Mouse (Mus musculus) ES-E14 (cell line): ENCODE measurements around the gene Wnt3a. TPM values are rescaled to one million over a fixed set of nuclear protein-coding genes. Genes with fewer than 3 reads are reported as not detected.
"Not testable (repeated sequence)": the region's sequence is repeated elsewhere in the genome, so short reads cannot be mapped to it uniquely, and the experiment has no call there.

ENCODE experiments used
- DNase-seq: peaks from one replicate; pipeline ENCODE4 v3.0.0-alpha.2; 2013; ENCODE audit warnings: low read depth, low spot score
- H3K27ac ChIP-seq: 2 replicates; pipeline ENCODE4 v1.5.1; 2012; ENCODE audit warnings: low read depth, mild to moderate bottlenecking, low read length, moderate library complexity, mixed read lengths; ENCODE audit not compliant: poor library complexity, insufficient read depth, severe bottlenecking
- H3K36me3 ChIP-seq: 2 replicates; pipeline ENCODE4 v1.6.1; 2012; ENCODE audit warnings: mild to moderate bottlenecking, low read length, moderate library complexity, mixed read lengths; ENCODE audit not compliant: control insufficient read depth, poor library complexity, insufficient read depth, severe bottlenecking
- H3K4me1 ChIP-seq, 2 experiments: fragments of 150-350 bp in 1 of 2; sonication (generic) in 1 of 2; 2 replicates each; pipeline ENCODE4 v1.6.1; 2012; ENCODE audit warnings: low read length in 2 of 2, mild to moderate bottlenecking in 1 of 2, mixed read lengths in 1 of 2; ENCODE audit not compliant: control insufficient read depth in 2 of 2, insufficient read depth in 2 of 2, poor library complexity in 1 of 2
- H3K4me3 ChIP-seq, 2 experiments: fragments of 150-350 bp in 1 of 2; sonication (generic) in 1 of 2; 2 replicates each; pipeline ENCODE4 v1.5.1; 2012; ENCODE audit warnings: low read length in 2 of 2, low read depth in 1 of 2, mild to moderate bottlenecking in 1 of 2, mixed read lengths in 1 of 2; ENCODE audit not compliant: insufficient read depth in 1 of 2, poor library complexity in 1 of 2, severe bottlenecking in 1 of 2
- H3K9ac ChIP-seq: 2 replicates; pipeline ENCODE4 v1.6.1; 2012; ENCODE audit warnings: low read depth, mild to moderate bottlenecking, low read length, mixed read lengths; ENCODE audit not compliant: poor library complexity, insufficient read depth, severe bottlenecking
- H3K9me3 ChIP-seq: fragments of 150-350 bp; sonication (generic); 2 replicates; pipeline ENCODE4 v1.6.1; 2012; ENCODE audit warnings: low read depth, mild to moderate bottlenecking, low read length; ENCODE audit not compliant: control insufficient read depth, insufficient read depth
- CHD2 ChIP-seq: IDR thresholded peaks from 2 replicates; pipeline ENCODE4 v1.6.1; 2014; ENCODE audit warnings: mild to moderate bottlenecking, low read depth, low read length, inconsistent platforms
- HCFC1 ChIP-seq: IDR thresholded peaks from 2 replicates; pipeline ENCODE4 v1.6.1; 2012; ENCODE audit warnings: low read length, inconsistent platforms, borderline replicate concordance; ENCODE audit not compliant: insufficient read depth
- MAFK ChIP-seq: IDR thresholded peaks from 2 replicates; pipeline ENCODE4 v1.6.1; 2014; ENCODE audit warnings: mild to moderate bottlenecking, low read depth, low read length, inconsistent platforms; ENCODE audit not compliant: insufficient read depth
- ZC3H11A ChIP-seq: IDR thresholded peaks from 2 replicates; pipeline ENCODE4 v1.6.1; 2012; ENCODE audit warnings: low read depth, mild to moderate bottlenecking, inconsistent platforms, low read length, borderline replicate concordance
- ZNF384 ChIP-seq: IDR thresholded peaks from 2 replicates; pipeline ENCODE4 v1.6.1; 2012; ENCODE audit warnings: low read depth, low read length, inconsistent platforms
- in situ Hi-C, 2 experiments: fragments of 600-800 bp; cut with MboI; formaldehyde crosslinking; loops; one replicate each; pipeline ENCODE4 v1.15.1; 2025; ENCODE audit warnings: low sequenced_read_pairs in 2 of 2, inconsistent platforms in 1 of 2; ENCODE audit not compliant: unreplicated experiment in 2 of 2
- total RNA-seq: library from RNA; depleted of rRNA; stranded (reverse); fragments of 300-350 nt; gene quantifications from 2 replicates; pipeline ENCODE4 v1.2.3, GENCODE M21; 2012

The Wnt3a gene
- total RNA-seq, 1 experiment = 0.85 TPM

GRCm38 (mm10) chr11:59302700-59303569 lies 12.4 kb upstream of the Wnt3a start:
- TF ChIP-seq ZNF384 (peak; percentile 69), ZC3H11A (peak; percentile 36; the same call in 1 of the 2 replicates), HCFC1 (no peak), MAFK (no peak)
- Histone ChIP-seq H3K36me3 (no peaks in the 10 kb centered on the region), H3K27ac (no peak overlapping the region), H3K9ac (no peak overlapping the region), H3K4me3 (no peak overlapping the region), H3K4me1 (peaks cover 0 to 2% of the 10 kb centered on the region in 2 experiments; a peak in 1 of 4 replicates), H3K9me3 (no peaks in the 10 kb centered on the region)
- in situ Hi-C loops = loop anchor here (5.0 kb wide), 1 partner anchor 179 kb away; no protein-coding TSS in a partner anchor
- DNase-seq = peak; percentile 85

GRCm38 (mm10) chr11:59301053-59301452 lies 10.5 kb upstream of the Wnt3a start:
- not testable (repeated sequence) for H3K27ac ChIP-seq, H3K9ac ChIP-seq, DNase-seq, H3K9me3 ChIP-seq, H3K36me3 ChIP-seq, H3K4me3 ChIP-seq, H3K4me1 ChIP-seq
- in situ Hi-C loops = loop anchor here (5.0 kb wide), 1 partner anchor 181 kb away; no protein-coding TSS in a partner anchor

DNA sequence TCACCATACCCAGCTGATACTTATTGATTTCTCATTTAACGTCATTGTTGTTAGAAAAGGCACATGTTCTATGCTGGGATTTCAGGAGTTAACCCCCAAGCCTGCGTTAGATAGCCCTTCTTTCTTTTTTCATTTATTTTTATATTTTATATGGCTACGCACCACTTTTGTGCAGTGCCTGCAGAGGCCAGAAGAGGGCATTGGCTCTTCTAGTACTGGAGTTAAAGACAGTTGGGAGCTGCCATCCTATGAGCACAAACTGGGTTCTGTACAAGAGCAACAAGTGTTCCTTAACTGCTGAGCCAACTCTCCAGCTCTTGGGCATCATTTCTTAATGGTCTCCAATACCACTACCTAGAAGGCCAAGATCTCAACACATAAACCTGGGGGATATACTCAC lies 9.6 kb upstream of the Wnt3a start:
- no peaks in the 10 kb centered on the region for H3K36me3 ChIP-seq
- H3K27ac ChIP-seq = no peak overlapping the region
- no peak overlapping the region for H3K4me3 ChIP-seq
- no peak overlapping the region for H3K9ac ChIP-seq
- DNase-seq = no peak
- in situ Hi-C loops = loop anchor here (5.0 kb wide), 1 partner anchor 182 kb away; no protein-coding TSS in a partner anchor
- TF ChIP-seq CHD2 (no peak), MAFK (no peak), HCFC1 (no peak), ZC3H11A (no peak)
- no peaks in the 10 kb centered on the region for H3K9me3 ChIP-seq
- peaks cover 0 to 1% of the 10 kb centered on the region in 2 experiments; a peak in 1 of 4 replicates for H3K4me1 ChIP-seq

DNA sequence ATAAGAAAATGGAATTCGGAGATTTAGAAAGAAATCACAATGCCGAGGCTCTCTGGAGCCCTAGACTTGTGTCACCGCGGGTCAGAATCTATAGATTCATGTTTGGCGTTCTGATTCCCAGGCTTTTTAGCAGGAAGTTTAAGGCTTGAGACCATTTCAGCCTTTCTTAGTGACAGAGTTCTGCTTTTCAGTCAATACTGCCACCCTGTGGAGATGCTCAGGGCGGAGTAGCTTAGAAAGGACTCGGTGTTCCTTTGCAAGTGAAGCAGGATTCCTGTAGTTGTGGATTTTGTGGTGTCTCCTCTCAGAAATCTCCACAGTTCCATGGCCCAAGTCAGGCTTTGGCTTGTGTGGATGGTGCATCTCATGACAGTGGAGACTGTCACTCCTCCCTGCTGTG lies 7.4 kb upstream of the Wnt3a start:
- no peak for DNase-seq
- Histone ChIP-seq H3K4me3 (no peak overlapping the region), H3K36me3 (no peaks in the 10 kb centered on the region), H3K9ac (no peak overlapping the region), H3K9me3 (no peaks in the 10 kb centered on the region), H3K27ac (no peak overlapping the region), H3K4me1 (peaks cover 0 to 1% of the 10 kb centered on the region in 2 experiments; a peak in 1 of 4 replicates)
- in situ Hi-C loops = loop anchor here (5.0 to 10.0 kb wide), 2 partner anchors 196 to 203 kb away; no protein-coding TSS in a partner anchor
- TF ChIP-seq CHD2 (no peak), ZC3H11A (no peak), ZNF384 (no peak), HCFC1 (no peak), MAFK (no peak)
